Mouse (Mus musculus): ENCODE results near the gene Dact1.
A peak's percentile ranks its signal among the peaks of the same experiment; 100 is the strongest.

Gene Dact1

DNA sequence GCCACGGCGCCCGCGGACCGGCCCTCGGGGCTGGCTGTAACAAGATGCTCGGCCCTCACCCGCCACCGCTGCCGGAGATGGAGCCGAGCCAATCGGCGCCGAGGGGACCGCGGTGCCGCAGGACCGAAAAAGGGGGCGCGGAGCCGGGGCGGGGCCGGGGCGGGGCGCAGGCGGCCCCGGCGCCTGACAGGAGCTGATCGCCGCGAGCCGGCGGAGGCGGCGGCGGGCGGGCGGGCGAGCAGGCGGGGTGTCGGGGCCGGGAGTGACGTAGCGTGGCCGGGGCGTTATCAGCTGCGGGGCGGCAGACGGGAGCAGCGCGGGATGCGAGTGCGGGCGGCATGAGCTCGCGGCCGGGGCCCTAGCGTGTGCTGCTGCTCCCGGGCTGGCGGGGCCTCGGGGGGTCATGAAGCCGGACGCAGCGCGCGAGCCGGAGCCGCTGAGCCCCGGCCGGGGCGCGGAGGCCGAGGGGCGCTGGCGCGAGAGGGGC lies at the start of gene Dact1:
Gene Dact1, plus strand, starts transcription at position 304 of the 487 bp plus-strand sequence.
- DNase-seq (ENCODE audit: low spot score) = no peak

DNA sequence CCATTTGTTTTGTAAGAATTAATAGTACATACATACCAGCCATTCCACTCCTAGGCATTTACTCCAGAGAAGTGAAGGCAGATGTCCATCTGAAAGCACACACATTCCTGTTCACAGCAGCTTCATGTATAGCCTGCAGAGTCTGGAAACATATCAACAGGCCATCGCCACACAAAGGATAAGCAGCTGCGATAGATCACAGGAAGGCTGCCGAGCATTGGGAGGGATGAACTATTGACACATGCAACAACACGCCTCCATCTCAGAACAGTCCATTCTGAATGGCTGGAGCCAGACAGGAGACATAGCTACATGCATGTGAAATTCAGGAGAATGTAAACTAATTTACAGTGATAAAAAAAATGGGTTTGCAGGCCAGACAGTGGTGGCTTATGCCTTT lies 45.5 kb upstream of the Dact1 start:
- DNase-seq (ENCODE audit: low spot score) = no peak

- DNase-seq (ENCODE audit: low spot score) = no peak
Observed at GRCm38 (mm10) chr12:71269367-71269766, 40.3 kb upstream of the Dact1 start.

DNA sequence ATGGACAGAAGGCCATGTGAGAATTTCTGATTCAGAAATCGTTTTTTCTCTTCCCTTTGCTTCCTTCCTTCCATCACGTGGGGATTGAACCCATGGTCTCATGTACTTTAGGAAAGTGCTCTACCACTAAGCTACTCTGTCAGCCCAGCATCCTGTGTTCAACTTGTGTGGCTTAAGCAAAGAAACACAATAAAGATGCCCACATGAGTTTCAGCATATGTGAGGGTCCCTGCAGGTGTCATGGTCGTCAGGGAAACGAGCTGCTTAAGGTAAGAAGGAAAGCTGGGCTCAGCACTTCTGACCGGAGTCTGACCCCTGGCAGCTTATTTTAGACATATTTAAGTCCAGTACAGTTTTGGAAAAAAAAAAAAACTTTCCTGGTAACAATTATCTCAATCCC lies 38.6 kb upstream of the Dact1 start:
- DNase-seq (ENCODE audit: low spot score) = no peak

- DNase-seq (ENCODE audit: low spot score) = no peak
Observed at GRCm38 (mm10) chr12:71274519-71275237, 35.0 kb upstream of the Dact1 start.

DNA sequence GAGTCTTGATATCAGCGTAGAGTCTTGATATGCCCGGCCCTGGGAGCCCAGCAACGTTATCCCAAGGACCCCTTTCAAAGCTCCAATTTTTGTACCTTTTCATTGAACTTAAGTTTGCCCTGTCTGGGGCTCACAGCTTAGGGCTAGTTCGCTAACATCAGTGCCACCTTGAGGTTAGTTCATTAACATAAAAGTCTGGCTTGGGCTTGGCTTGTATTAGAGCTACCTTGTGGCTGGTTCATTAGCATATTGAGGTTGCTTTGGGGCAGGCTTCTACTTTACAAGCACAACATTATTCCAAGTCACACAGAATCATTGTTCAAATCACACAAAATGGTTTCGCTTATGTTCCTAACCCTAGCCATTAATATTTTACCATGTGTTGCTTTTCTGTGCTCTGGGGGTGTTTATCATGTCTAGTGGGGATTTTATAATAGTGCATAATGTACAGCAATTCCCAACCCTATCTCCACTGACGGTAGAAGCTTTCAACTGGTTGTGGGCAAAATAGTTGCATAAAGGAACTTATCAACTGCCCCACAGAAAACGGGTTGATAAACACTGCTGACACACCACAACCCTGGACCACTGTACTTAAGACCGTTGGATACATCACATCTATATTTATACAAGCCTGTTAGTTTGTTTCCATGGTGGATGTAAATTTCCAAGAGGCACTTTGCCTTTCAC lies 33.6 kb upstream of the Dact1 start:
- DNase-seq (ENCODE audit: low spot score) = no peak

- no peak for DNase-seq (ENCODE audit: low spot score)
Observed at GRCm38 (mm10) chr12:71279521-71280262, 30.0 kb upstream of the Dact1 start.

GRCm38 (mm10) chr12:71281201-71281768 lies 28.4 kb upstream of the Dact1 start:
- no peak for DNase-seq (ENCODE audit: low spot score)

GRCm38 (mm10) chr12:71285399-71285798 lies 24.3 kb upstream of the Dact1 start:
- DNase-seq (ENCODE audit: low spot score) = no peak

DNA sequence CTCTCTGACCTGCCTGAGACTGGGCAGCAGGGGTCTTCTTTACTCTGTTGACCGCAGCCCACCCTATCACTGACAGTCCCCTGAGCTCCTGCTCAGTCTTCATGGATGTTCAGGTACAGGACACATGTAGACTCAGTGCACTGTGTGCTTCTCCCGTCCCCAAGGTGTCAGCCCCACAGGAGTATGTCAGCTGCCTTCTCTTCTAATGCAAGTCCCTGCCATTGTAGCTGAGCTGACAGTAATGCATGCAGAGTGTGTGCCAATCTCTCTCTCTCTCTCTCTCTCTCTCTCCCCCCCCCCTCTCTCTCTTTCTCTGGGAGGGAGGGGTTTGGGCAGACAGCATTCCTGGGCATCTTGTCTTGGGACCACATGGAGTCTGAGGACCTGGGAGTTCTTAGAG lies 19.2 kb upstream of the Dact1 start:
- no peak for DNase-seq (ENCODE audit: low spot score)

DNA sequence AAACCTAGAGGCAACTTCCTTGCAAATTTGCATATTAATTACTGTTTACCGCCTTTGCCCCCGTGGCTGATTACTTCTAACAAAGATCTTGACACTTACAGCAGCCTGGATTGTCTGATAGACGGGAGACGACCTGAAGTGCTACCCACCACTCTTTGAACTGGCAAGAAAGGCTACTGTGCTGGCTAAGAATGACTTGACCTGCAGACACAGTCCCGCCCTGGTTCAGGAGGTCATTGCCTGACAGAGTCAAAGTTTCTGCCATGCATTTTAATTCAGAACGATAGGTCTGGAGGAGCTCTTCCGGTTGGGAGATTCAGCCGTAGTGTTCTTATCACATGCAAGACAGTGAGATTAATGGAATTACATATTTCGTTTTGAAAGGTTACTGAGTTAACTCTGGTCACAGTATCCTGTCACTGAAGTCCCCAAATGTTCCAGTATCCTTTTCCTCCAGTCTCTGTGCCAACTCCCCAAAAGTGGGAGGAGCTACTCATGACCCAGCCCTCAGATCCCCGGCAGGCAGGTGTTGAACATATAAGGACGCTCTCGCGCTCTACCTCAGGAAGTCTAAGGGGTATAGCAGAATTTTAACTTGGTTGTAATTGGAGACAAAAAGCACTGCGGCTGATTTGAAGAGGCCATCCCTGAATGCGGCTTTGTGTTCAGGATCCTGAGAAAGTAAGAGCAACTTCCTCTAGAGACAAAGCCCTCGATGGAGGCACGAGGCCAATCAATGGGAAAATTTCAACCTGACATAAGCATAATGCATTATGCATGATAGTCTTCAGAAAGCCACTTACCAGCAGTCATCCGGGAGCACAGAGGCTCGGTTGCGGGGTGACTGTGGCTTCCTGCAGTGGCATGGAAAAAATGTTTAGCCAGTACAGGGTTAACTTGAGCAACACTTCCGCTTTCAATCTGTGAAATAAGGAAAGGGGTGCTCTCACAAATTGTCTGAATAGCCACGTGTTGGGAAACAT lies 15.4 kb upstream of the Dact1 start:
- no peak for DNase-seq (ENCODE audit: low spot score)

GRCm38 (mm10) chr12:71296849-71297535 lies 12.7 kb upstream of the Dact1 start:
- no peak for DNase-seq (ENCODE audit: low spot score)

- no peak for DNase-seq (ENCODE audit: low spot score)
Observed at GRCm38 (mm10) chr12:71310068-71310931, 616 bp downstream of the Dact1 start.

- DNase-seq (ENCODE audit: low spot score) = peak; percentile 59
Observed at GRCm38 (mm10) chr12:71311237-71311887, 1.7 kb downstream of the Dact1 start.

GRCm38 (mm10) chr12:71318239-71318638 lies 8.6 kb downstream of the Dact1 start:
- no peak for DNase-seq (ENCODE audit: low spot score)

GRCm38 (mm10) chr12:71319536-71319935 lies 9.9 kb downstream of the Dact1 start:
- DNase-seq (ENCODE audit: low spot score) = no peak

GRCm38 (mm10) chr12:71332646-71333045 lies 23.0 kb downstream of the Dact1 start:
- DNase-seq (ENCODE audit: low spot score) = no peak

GRCm38 (mm10) chr12:71333561-71333960 lies 23.9 kb downstream of the Dact1 start:
- DNase-seq (ENCODE audit: low spot score) = no peak

DNA sequence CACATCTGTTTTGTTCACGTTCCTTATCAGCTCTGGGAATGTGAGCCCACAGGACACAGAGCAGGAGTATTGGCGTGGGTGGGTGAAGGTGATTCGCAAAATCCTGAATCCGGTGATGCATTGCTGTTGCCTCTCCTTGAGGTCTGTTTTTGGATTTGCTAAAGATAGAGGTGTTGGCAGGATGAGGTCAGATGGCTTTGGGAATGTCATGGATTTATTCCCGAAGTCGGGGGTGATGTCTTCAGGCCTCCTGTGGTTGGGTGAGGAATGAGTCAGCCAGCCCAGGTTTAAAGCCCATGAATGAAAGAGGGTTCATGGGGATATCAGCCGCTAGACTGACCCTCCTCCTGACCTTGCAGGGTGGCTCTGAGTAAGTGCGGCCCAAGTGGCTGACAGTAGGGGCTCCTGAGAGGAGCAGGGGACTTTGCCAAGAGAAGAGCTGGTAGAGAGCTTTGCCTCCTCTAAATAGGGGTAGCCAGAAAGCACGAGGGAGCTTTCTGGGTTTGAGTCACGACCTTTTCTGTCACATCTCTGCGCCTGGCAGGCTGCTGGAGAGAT lies 27.4 kb downstream of the Dact1 start:
- no peak for DNase-seq (ENCODE audit: low spot score)

Data from layer of hippocampus, adult 9-10 months (tissue).